Mouse (Mus musculus): ENCODE data around the gene Fjx1.

GRCm38 (mm10) chr2:102401352-102401692 is 51.0 kb downstream of the Fjx1 start:
- no peak for TF ChIP-seq CTCF (IDR thresholded peaks at IDR 0.05; ENCODE audit: insufficient read depth, low read depth, low read length)
- TF ChIP-seq POLR2A (IDR thresholded peaks at IDR 0.05; ENCODE audit: insufficient read depth, low read depth, low read length), result no peak

Measured in olfactory bulb, adult 2 months (tissue).